Mouse (Mus musculus): ENCODE measurements at regions not wholly inside any gene's neighbourhood (a gene's known extent, or its start where the extent isn't known, plus 50 kb on each side); places are given as distances from the start of the nearest gene placed in this dataset.
"Not testable (repeated sequence)": the region's sequence is repeated elsewhere in the genome, so short reads cannot be mapped to it uniquely, and the experiment has no call there.

DNA sequence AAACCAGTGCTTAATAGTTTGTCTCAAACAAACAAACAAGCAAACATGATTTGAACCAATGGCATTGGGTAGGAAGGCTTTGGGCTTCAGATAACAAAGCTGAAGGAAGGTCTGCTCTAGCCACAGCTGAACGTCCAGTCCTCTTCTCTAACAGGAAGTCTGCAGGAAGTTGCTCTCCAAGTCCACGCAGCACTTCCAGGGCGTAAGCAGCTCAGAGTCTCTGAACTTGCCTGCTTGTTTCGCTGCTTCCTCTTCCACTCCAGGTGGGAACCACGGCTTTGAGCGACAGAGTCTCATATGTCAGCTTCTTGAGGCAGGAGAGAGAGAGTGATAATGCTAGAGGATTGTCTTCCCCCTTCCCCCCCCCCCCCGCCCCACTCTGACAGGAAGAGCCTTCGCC, 123.6 kb downstream of the Tnfrsf21 start:
- no peaks in the 10 kb centered on the region for H3K36me3 ChIP-seq (replicated peaks)
- no peak overlapping the region for H3K4me3 ChIP-seq (replicated peaks)
- no peak for ATAC-seq (ENCODE audit: insufficient read depth)
- no peak overlapping the region for H3K27ac ChIP-seq (replicated peaks)
- H3K9me3 ChIP-seq (replicated peaks) = no peaks in the 10 kb centered on the region
- no peak overlapping the region for H3K4me2 ChIP-seq
- H3K4me1 ChIP-seq (replicated peaks) = peaks cover 3% of the 10 kb centered on the region
- H3K27me3 ChIP-seq = no peaks in the 10 kb centered on the region
- no peak overlapping the region for H3K9ac ChIP-seq
- 15% methylated on average over 7 of the region's 8 CpGs for WGBS (ENCODE audit: insufficient replicate concordance)

DNA sequence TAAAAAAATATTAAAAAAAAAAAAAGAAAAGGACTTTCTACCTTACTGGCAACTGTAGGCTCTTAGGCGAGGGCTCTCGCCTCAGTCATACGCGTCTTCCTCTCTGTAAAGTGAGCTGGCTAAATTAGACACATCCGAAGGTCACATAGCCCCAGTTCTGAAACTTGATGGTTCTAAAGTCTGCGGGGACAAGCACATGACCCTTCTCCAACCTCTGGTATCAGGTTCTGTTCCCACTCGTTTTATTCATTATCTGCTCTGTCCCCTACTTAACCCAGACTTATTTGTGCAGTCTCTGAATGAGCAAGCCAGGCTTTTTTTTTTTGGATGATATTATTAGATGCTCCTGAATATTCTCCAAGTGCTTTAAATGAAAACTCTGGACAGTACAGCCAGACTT, 125.4 kb downstream of the Tnfrsf21 start:
- H3K4me1 ChIP-seq (replicated peaks) = peaks cover 3% of the 10 kb centered on the region
- H3K4me2 ChIP-seq = no peak overlapping the region
- H3K9ac ChIP-seq = no peak overlapping the region
- H3K27ac ChIP-seq (replicated peaks) = no peak overlapping the region
- no peaks in the 10 kb centered on the region for H3K36me3 ChIP-seq (replicated peaks)
- H3K27me3 ChIP-seq = no peaks in the 10 kb centered on the region
- no peak for ATAC-seq (ENCODE audit: insufficient read depth)
- H3K9me3 ChIP-seq (replicated peaks) = no peaks in the 10 kb centered on the region
- no peak overlapping the region for H3K4me3 ChIP-seq (replicated peaks)
- 65% methylated on average over 7 of the region's 7 CpGs for WGBS (ENCODE audit: insufficient replicate concordance)

DNA sequence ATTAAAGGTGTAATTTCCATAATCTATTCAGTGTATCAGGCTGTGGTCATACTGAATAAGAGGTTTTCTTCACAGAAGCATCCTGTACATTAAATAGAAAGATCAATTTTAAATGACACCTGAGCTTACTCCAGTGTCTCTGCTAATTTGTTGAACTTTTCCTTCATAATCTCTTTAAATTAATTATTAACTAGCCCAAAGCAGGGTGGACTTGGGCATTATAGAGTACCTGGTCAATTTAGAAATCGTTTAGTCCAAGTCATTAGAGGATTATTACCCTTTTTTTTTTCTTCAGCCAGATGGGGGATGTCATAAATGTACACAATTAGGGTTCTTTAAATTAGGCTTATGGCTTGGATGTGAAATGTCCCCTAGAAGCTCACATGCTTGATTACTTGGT, 124.4 kb upstream of the Adgrf1 start:
- no peak for ATAC-seq (ENCODE audit: insufficient read depth)
- Histone ChIP-seq H3K27me3 (no peaks in the 10 kb centered on the region), H3K9ac (no peak overlapping the region), H3K4me2 (no peak overlapping the region), H3K27ac (replicated peaks) (no peak overlapping the region), H3K4me1 (replicated peaks) (no peaks in the 10 kb centered on the region; the same call in 1 of the 2 replicates), H3K36me3 (replicated peaks) (no peaks in the 10 kb centered on the region), H3K9me3 (replicated peaks) (no peaks in the 10 kb centered on the region), H3K4me3 (replicated peaks) (no peak overlapping the region)
- 44% methylated on average over 1 of the region's 1 CpGs for WGBS (ENCODE audit: insufficient replicate concordance)

DNA sequence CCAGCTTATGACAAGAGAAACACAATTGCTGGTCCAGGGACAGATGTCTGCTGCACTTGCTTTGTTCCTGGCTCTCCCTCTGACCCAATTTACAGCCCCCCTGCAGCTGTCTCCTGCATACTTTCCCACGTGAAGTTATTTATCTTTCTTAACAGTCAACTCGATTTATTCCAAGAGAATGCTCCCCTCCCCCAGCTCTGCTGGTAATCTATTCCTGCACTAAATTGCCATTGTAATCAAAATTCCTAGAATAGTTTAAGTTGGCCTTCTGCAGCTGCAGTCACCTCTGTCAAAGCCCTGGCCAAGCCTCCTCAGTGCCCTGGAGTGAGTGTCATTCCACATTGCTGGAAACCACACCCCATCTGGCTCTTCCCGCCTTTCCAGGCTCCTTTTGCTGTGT, 122.2 kb upstream of the Adgrf1 start:
- Histone ChIP-seq H3K4me2 (no peak overlapping the region), H3K9ac (no peak overlapping the region), H3K4me3 (replicated peaks) (no peak overlapping the region), H3K36me3 (replicated peaks) (no peaks in the 10 kb centered on the region), H3K4me1 (replicated peaks) (no peaks in the 10 kb centered on the region; the same call in 1 of the 2 replicates), H3K9me3 (replicated peaks) (no peaks in the 10 kb centered on the region), H3K27ac (replicated peaks) (no peak overlapping the region), H3K27me3 (no peaks in the 10 kb centered on the region)
- WGBS (ENCODE audit: insufficient replicate concordance) = 24% methylated on average over 3 of the region's 3 CpGs
- ATAC-seq (ENCODE audit: insufficient read depth) = no peak

DNA sequence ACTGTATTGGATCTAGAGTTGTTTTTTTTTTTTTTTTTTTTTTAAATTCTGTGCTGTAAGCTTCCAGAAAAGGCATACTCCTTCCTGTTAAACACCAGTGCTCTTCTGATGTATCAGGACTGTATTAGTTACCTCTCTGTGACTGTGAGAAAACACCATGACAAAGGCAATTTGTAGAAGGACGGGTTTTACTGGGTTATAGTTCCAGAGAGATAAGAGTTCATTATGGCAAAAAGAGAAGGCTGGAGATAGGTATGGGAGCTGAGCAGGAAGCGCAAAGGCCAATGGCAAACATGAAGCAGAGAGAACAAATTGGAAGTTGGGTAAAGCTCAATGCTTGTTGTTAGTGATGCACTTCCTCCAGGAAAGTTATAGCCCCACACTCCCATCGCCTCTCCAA, 117.5 kb upstream of the Adgrf1 start:
- 53% methylated on average over 3 of the region's 3 CpGs for WGBS (ENCODE audit: insufficient replicate concordance)
- H3K9ac ChIP-seq = no peak overlapping the region

DNA sequence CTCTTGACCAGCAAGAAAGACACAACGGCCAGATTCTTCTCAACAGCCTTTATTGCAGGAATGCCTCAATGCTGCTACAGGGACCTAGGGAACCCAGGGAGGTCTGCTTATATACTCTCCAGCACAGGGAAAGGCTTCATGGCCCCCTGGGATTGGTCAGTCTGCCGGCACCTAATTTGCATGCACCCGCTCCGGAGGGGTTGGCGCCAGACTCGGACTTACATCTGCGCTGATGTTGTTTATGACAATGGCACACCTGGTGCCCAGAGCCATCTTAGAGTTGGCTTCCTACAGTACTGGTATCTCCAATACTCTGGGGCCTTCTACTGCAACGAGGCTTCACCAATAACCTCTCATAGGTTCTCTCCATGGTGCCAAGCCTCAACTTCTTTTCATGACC, 114.9 kb upstream of the Adgrf1 start:
- not testable (repeated sequence) for H3K4me2 ChIP-seq; H3K9ac ChIP-seq; H3K27ac ChIP-seq (replicated peaks); H3K36me3 ChIP-seq (replicated peaks); H3K4me3 ChIP-seq (replicated peaks); H3K9me3 ChIP-seq (replicated peaks); H3K27me3 ChIP-seq; ATAC-seq (ENCODE audit: insufficient read depth); H3K4me1 ChIP-seq (replicated peaks)
- 74% methylated on average over 8 of the region's 8 CpGs for WGBS (ENCODE audit: insufficient replicate concordance)

More for the DNA sequence above, 117.5 kb upstream of the Adgrf1 start:
- no peaks in the 10 kb centered on the region for H3K27me3 ChIP-seq
- no peaks in the 10 kb centered on the region for H3K36me3 ChIP-seq (replicated peaks)
- no peak for ATAC-seq (ENCODE audit: insufficient read depth)
- no peaks in the 10 kb centered on the region; the same call in 1 of the 2 replicates for H3K4me1 ChIP-seq (replicated peaks)
- no peaks in the 10 kb centered on the region for H3K9me3 ChIP-seq (replicated peaks)
- no peak overlapping the region for H3K27ac ChIP-seq (replicated peaks)
- H3K4me3 ChIP-seq (replicated peaks) = no peak overlapping the region
- H3K4me2 ChIP-seq = no peak overlapping the region

DNA sequence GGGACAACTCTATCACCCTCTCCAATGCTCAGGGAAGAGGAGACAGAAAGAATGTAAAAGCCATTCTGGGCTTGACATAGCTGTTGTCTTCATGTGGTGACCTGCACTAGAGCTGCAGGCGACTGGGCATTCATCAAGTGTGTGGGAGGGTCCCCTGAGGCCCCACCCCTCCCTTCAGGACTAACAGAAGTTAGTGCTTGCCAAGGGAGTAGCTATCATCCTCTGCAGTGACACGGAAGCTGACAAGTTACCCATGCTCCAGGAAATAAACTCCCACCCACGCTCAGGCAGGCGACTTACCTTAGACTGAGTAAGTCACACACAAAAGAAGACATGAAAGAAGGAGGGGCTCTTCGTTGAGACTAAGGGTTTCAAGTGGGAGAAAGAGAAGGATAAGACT, 114.0 kb upstream of the Adgrf1 start:
- ATAC-seq (ENCODE audit: insufficient read depth) = no peak
- 39% methylated on average over 5 of the region's 5 CpGs for WGBS (ENCODE audit: insufficient replicate concordance)
- no peaks in the 10 kb centered on the region for H3K9me3 ChIP-seq (replicated peaks)
- no peaks in the 10 kb centered on the region for H3K27me3 ChIP-seq
- no peaks in the 10 kb centered on the region for H3K36me3 ChIP-seq (replicated peaks)
- H3K4me1 ChIP-seq (replicated peaks) = no peaks in the 10 kb centered on the region
- no peak overlapping the region for H3K27ac ChIP-seq (replicated peaks)
- H3K4me3 ChIP-seq (replicated peaks) = no peak overlapping the region
- no peak overlapping the region for H3K9ac ChIP-seq
- no peak overlapping the region for H3K4me2 ChIP-seq

DNA sequence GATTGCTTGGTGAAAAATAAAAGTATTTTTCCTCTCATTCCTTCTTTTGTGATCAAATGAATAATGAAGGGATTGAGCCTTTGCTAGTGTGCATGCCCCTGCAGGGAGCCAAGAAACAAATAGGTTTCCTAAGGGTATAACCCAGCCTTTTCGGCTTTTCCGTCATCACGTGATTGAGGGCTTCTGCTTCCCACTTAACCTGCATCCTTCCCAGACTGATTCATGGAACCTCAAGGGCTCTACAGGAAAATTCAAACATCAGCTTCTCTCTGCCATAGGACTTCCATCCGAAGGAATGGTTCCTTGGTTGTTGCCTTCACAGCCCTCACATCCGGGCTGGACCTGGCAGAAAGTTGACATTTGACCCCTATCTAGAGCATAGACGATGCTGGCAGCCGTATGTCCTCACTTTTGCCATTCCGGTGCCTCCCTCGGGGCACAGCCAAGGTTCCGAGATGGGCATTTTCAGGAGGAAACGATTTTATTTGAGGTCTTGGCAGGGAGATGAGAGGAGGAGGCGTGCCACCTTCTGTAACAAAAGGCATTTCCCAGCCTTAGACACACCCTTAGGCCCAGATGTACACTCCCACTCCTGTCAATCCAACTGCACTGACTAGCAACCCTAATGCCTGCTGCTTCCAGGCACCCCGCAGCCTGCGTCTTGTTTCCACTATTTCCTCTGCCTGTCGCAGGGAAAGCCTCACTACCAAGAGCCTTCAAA, 112.2 kb upstream of the Adgrf1 start:
- no peaks in the 10 kb centered on the region for H3K4me1 ChIP-seq (replicated peaks)
- no peak overlapping the region for H3K4me2 ChIP-seq
- H3K27me3 ChIP-seq = no peaks in the 10 kb centered on the region
- H3K4me3 ChIP-seq (replicated peaks) = no peak overlapping the region
- WGBS (ENCODE audit: insufficient replicate concordance) = 44% methylated on average over 15 of the region's 15 CpGs
- H3K9me3 ChIP-seq (replicated peaks) = no peaks in the 10 kb centered on the region
- H3K9ac ChIP-seq = no peak overlapping the region
- no peak overlapping the region for H3K27ac ChIP-seq (replicated peaks)
- no peaks in the 10 kb centered on the region for H3K36me3 ChIP-seq (replicated peaks)
- ATAC-seq (ENCODE audit: insufficient read depth) = no peak

DNA sequence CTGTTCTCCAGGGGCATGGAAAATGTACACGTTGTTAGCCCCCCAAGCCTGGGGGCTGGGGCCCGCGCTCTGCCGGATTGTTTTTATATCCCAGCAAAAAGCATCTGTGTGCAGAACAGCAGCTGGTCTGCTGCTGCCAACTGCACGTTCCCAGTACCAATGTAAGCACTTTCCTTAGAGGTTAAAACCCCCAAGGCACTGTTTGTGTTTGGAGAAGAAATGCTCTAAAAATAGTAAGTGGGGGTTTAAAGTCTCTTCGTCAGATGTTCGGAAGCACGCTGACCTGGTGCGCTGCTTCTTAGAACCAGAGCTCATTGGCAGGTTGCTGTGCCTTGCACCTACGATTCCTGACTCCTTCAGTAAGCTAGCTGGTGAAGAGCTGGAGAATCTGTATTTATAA, 111.4 kb upstream of the Adgrf1 start:
- Histone ChIP-seq H3K4me2 (no peak overlapping the region), H3K27me3 (no peaks in the 10 kb centered on the region), H3K36me3 (replicated peaks) (no peaks in the 10 kb centered on the region), H3K4me3 (replicated peaks) (no peak overlapping the region), H3K4me1 (replicated peaks) (no peaks in the 10 kb centered on the region), H3K9me3 (replicated peaks) (no peaks in the 10 kb centered on the region), H3K9ac (no peak overlapping the region), H3K27ac (replicated peaks) (no peak overlapping the region)
- WGBS (ENCODE audit: insufficient replicate concordance) = 64% methylated on average over 10 of the region's 10 CpGs
- no peak for ATAC-seq (ENCODE audit: insufficient read depth)

DNA sequence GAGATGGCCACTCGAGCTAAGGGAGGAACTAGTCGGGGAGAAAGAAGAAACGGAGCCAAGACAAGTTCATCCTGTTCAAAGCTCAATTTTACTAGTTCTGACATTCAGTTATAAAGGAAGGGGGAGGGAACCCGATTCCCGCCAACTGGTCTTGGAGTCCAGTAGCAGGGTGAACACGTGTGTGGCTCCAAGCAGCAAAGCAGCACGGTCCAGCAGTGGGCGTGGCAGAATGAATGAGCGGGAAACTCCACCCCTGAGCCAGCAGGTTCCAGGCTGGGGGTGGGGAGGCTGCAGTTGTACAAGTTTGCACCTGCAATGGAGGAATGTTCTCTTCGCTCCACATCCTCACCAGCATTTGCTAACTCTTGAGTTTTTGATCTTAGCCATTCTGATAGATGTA, 108.8 kb upstream of the Adgrf1 start:
- not testable (repeated sequence) for H3K4me2 ChIP-seq; H3K27ac ChIP-seq (replicated peaks); H3K4me3 ChIP-seq (replicated peaks); H3K4me1 ChIP-seq (replicated peaks); H3K9ac ChIP-seq; ATAC-seq (ENCODE audit: insufficient read depth); H3K9me3 ChIP-seq (replicated peaks); H3K27me3 ChIP-seq; H3K36me3 ChIP-seq (replicated peaks)
- WGBS (ENCODE audit: insufficient replicate concordance) = 61% methylated on average over 10 of the region's 10 CpGs

DNA sequence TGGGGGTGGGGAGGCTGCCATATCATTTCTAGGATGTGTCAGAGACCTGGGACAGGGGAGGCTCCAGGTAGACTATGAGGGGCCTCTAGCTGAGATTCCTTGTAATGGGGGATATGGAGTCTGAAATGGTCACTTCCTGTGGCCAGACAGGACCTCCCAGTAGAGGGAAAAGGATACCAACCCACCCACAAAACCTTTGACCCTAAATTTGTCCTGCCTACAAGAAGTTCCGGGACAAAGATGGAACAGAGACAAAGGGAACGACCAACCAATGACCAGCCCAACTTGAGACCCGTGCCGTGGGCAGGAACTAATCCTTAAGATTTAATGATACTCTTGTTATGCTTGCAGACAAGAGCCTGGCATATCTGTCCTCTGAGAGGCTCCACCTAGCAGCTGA, 107.0 kb upstream of the Adgrf1 start:
- WGBS (ENCODE audit: insufficient replicate concordance) = 74% methylated on average over 4 of the region's 4 CpGs
- Histone ChIP-seq H3K27me3 (no peaks in the 10 kb centered on the region), H3K4me2 (no peak overlapping the region), H3K9ac (no peak overlapping the region), H3K9me3 (replicated peaks) (no peaks in the 10 kb centered on the region), H3K4me1 (replicated peaks) (no peaks in the 10 kb centered on the region), H3K36me3 (replicated peaks) (no peaks in the 10 kb centered on the region), H3K27ac (replicated peaks) (no peak overlapping the region), H3K4me3 (replicated peaks) (no peak overlapping the region)
- no peak for ATAC-seq (ENCODE audit: insufficient read depth)

DNA sequence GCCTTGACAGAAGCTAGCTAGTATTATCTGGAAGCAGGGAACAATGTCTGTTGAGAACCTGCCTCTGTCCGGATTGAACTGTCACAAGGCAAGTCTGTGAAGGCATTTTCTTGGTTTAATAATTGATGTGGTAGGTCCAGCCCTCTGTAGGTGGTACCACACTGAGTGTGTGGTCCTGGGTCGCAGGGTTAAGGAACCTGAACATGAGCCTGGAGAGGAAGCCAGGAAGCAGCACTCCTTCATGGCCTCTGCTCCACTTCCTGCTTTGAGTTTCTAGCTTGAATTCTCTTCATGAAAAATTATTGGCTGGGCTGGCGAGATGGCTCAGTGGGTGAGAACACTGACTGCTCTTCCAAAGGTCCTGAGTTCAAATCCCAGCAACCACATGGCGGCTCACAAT, 104.0 kb upstream of the Adgrf1 start:
- Histone ChIP-seq H3K4me3 (replicated peaks) (no peak overlapping the region), H3K9ac (no peak overlapping the region), H3K27ac (replicated peaks) (no peak overlapping the region), H3K27me3 (no peaks in the 10 kb centered on the region), H3K9me3 (replicated peaks) (no peaks in the 10 kb centered on the region), H3K36me3 (replicated peaks) (no peaks in the 10 kb centered on the region), H3K4me1 (replicated peaks) (no peaks in the 10 kb centered on the region), H3K4me2 (no peak overlapping the region)
- no peak for ATAC-seq (ENCODE audit: insufficient read depth)
- WGBS (ENCODE audit: insufficient replicate concordance) = 45% methylated on average over 4 of the region's 4 CpGs
